Mouse (Mus musculus): ENCODE results near the gene Gm2056. TPM values are rescaled to one million over a fixed set of nuclear protein-coding genes. Genes with fewer than 3 reads are reported as not detected.
"Not testable (repeated sequence)": the region's sequence is repeated elsewhere in the genome, so short reads cannot be mapped to it uniquely, and the experiment has no call there.

Gene Gm2056
- total RNA-seq (2018; cell fraction: chromatin; rRNA removed): not detected
- not detected for total RNA-seq (2018; cell fraction: cytosol; rRNA removed)
- total RNA-seq (2018; cell fraction: nucleus; rRNA removed): not detected
- polyA plus RNA-seq (2018): not detected in 3 replicates

DNA sequence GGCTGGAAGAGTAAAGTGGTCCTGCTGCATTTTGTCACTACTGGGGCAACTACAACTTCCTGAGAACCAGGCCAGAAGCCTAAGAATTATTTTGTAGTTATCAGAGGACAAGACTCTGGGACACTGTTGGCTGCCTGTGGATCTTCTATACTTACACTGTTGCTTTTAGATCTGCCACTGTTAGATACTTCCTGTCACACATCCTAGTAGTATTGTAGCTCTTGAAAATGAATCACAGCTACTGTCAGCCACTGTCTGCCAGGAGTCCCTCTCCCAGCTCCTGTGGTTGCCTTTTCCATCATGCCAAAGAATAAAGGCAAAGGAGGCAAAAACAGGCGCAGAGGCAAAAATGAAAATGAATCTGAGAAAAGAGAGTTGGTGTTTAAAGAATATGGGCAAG, at the start of gene Gm2056:
TSS of gene Gm2056 (plus strand) at position 301 of the 400 bp plus-strand sequence.
- WGBS (ENCODE audit: missing documents): no CpG with 5 or more reads among the region's 1 CpGs
- not testable (repeated sequence) for H3K79me2 ChIP-seq (ENCODE audit: inconsistent target); H3K36me3 ChIP-seq (ENCODE audit: inconsistent target); H3K27ac ChIP-seq; H3K4me3 ChIP-seq (ENCODE audit: inconsistent target)

DNA sequence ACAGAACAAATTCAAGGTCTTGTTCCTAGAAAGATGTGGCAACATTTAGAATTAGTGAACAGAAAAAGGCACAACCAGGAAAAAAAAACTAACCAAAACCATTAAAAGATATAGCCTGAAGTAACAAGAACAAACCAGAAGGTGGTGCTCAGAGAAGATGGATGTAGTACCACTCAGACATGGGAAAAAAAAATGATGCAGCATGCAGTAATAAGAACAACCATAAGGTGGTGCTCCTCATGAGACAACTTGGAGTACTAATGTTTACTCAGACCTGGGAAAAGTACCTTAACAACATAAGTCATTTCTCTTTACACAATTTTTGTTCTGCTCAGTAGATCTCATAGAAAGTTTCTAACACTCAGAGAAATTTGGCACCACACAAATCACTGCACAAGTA, 42.8 kb upstream of the Gm2056 start:
- H3K79me2 ChIP-seq (ENCODE audit: inconsistent target); H3K27ac ChIP-seq; H3K4me3 ChIP-seq (ENCODE audit: inconsistent target); H3K36me3 ChIP-seq (ENCODE audit: inconsistent target): not testable (repeated sequence)

DNA sequence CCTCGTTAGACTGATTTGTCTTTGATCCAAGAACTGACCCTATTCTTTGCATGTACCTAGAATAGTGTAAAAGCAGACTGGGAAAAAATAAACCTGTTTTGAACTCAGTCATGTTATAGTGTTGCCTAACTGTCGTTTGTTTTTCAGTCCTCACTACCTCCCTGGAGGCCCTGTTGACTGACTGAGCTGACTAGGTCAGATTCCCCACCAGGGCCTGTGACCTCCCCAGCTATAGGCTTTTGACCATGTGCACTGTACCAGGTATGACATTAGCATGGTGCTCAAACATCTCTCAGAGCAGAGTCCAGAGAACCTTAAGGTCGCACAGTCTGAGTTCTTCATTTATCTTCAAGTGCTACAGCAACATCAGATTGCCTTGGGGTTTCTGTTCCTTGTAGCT, 22.7 kb upstream of the Gm2056 start:
- H3K79me2 ChIP-seq (ENCODE audit: inconsistent target); H3K36me3 ChIP-seq (ENCODE audit: inconsistent target); H3K4me3 ChIP-seq (ENCODE audit: inconsistent target); H3K27ac ChIP-seq: not testable (repeated sequence)
- WGBS (ENCODE audit: missing documents): 78% methylated on average over 2 of the region's 3 CpGs

DNA sequence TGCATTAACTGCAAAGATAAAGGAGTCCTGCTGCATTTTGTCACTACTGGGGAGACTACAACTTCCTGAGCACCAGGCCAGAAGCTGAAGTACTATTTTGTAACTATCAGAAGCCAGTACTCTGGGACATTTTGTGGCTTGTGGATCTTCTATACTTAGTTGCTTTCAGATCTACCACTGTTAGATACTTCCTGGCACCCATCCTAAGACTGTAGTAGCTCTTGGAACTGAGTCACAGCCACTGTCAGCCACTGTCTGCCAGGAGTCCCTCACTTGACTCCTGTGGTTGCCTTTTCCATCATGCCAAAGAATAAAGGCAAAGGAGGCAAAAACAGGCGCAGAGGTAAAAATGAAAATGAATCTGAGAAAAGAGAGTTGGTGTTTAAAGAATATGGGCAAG, 15.3 kb upstream of the Gm2056 start, which contains the start of gene Gm2075:
TSS of gene Gm2075 (plus strand) at position 301 of the 400 bp plus-strand sequence.
- not testable (repeated sequence) for H3K36me3 ChIP-seq (ENCODE audit: inconsistent target); H3K27ac ChIP-seq
- no CpG with 5 or more reads among the region's 1 CpGs for whole genome bisulfite sequencing (ENCODE audit: missing documents)

DNA sequence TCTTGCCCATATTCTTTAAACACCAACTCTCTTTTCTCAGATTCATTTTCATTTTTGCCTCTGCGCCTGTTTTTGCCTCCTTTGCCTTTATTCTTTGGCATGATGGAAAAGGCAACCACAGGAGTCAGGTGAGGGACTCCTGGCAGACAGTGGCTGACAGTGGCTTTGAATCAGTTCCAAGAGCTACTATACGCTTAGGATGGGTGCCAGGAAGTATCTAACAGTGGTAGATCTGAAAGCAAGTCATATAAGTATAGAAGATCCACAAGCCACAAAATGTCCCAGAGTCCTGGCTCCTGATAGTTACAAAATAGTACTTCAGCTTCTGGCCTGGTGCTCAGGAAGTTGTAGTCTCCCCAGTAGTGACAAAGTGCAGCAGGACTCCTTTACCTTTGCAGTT, 8.1 kb upstream of the Gm2056 start, which contains the start of gene Gm6803:
TSS of gene Gm6803 (minus strand) at position 101 of the 400 bp plus-strand sequence.
- not testable (repeated sequence) for H3K36me3 ChIP-seq (ENCODE audit: inconsistent target); H3K79me2 ChIP-seq (ENCODE audit: inconsistent target); H3K27ac ChIP-seq; H3K4me3 ChIP-seq (ENCODE audit: inconsistent target)
- 64% methylated on average over 1 of the region's 2 CpGs for WGBS (ENCODE audit: missing documents)

More for the DNA sequence above, 15.3 kb upstream of the Gm2056 start, which contains the start of gene Gm2075:
- not testable (repeated sequence) for H3K79me2 ChIP-seq (ENCODE audit: inconsistent target); H3K4me3 ChIP-seq (ENCODE audit: inconsistent target)

DNA sequence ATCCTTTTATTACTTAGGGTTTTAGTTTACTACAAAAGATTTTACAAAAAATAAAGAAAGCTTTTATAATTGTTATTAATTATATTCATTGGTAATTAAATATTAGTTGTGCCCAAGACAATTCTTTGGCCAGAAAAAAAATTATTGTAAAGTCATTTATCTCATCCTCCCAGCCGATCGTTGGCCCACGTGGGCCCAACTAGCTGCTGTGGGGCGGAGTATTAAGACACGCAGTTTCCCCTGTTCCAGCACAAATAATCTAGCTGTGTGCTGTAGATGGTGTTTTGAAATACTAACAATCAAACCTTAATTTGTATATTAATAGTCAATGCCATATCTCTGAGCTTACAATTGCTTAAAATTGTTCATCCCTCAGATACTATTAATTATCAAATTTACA, 5.4 kb downstream of the Gm2056 start:
- not testable (repeated sequence) for H3K4me3 ChIP-seq (ENCODE audit: inconsistent target); H3K79me2 ChIP-seq (ENCODE audit: inconsistent target); H3K27ac ChIP-seq; H3K36me3 ChIP-seq (ENCODE audit: inconsistent target)
- 94% methylated on average over 5 of the region's 5 CpGs for WGBS (ENCODE audit: missing documents)

DNA sequence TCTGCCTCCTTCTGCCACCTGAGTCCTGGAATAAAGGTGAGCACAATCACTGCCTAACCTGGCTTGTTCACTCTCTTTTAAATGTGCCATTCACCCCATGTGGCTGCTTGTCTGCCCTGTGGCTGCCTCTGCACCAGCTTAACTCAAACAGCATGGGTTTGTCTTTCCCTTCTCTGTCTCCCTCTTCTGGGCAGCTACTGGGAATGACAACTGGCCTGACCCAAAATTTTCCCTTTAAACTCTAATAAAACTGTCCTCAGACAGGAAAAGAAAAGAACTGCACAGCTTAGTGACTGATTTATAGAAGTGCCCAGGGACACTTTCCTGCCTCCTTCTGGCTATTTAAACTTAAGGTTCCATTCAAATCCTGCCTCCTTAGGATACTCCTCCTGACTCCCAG, 12.3 kb downstream of the Gm2056 start:
- H3K4me3 ChIP-seq (ENCODE audit: inconsistent target); H3K79me2 ChIP-seq (ENCODE audit: inconsistent target); H3K27ac ChIP-seq; H3K36me3 ChIP-seq (ENCODE audit: inconsistent target): not testable (repeated sequence)

DNA sequence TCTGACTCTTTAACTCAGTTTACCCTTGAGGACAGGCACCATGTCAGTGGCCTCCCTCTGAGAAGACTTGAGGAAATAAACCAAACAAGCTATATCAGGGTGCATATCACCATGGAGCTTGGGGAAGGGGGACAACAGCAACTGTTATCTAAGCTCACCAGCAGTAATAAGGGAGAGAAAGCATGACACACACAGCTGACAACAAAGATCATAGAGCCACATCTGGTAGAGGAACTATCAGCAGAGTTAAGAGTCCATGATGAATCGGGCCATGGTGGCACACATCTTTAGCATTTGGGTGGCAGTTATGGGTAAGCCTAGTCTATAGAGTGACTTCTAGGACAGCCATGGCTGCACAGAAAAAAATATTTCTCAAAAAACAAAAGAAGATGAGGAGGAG, 12.9 kb downstream of the Gm2056 start:
- H3K36me3 ChIP-seq (ENCODE audit: inconsistent target); H3K79me2 ChIP-seq (ENCODE audit: inconsistent target); H3K4me3 ChIP-seq (ENCODE audit: inconsistent target); H3K27ac ChIP-seq: not testable (repeated sequence)
- WGBS (ENCODE audit: missing documents): 100% methylated on average over 1 of the region's 1 CpGs

DNA sequence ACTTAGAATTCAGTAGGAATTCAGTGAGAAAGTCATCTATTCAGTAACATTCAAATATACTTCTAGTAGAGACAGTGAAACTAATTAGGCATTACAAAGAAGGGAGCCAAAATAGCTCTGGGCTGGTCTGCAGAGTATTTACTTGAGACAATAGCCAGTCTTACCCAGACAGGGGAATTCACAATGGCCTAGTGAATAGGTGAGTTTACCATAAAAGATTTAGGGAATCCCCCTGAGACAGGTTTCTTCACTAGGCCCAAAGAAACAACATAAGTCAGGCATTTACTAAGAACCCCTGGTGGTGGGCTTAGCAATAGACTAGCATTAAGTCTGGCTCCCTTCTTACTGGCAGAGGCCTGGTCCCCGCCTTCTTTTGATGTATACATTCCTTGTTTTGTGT, 18.4 kb downstream of the Gm2056 start:
- H3K36me3 ChIP-seq (ENCODE audit: inconsistent target); H3K79me2 ChIP-seq (ENCODE audit: inconsistent target); H3K27ac ChIP-seq; H3K4me3 ChIP-seq (ENCODE audit: inconsistent target): not testable (repeated sequence)
- 64% methylated on average over 1 of the region's 1 CpGs for WGBS (ENCODE audit: missing documents)

Other genes starting within 250 kb of the Gm2056 start
- not detected in 3 replicates for gene Gm21936, start 231.5 kb upstream of the Gm2056 start, polyA plus RNA-seq (2018)
- not detected in 3 replicates for gene BB287469, start 210.4 kb upstream of the Gm2056 start, polyA plus RNA-seq (2018)
- gene Gm2001, start 184.7 kb upstream of the Gm2056 start, polyA plus RNA-seq (2018): not detected in 3 replicates
- gene Gm2016, start 152.9 kb upstream of the Gm2056 start, polyA plus RNA-seq (2018): not detected in 3 replicates
- gene Gm2022, start 131.6 kb upstream of the Gm2056 start, polyA plus RNA-seq (2018): not detected in 3 replicates
- gene Gm2035, start 107.1 kb upstream of the Gm2056 start, polyA plus RNA-seq (2018): not detected in 3 replicates
- gene Gm2042, start 72.9 kb upstream of the Gm2056 start, polyA plus RNA-seq (2018): not detected in 3 replicates
- not detected in 3 replicates for gene Gm2075, start 15.2 kb upstream of the Gm2056 start, polyA plus RNA-seq (2018)
- not detected in 3 replicates for gene Gm6803, start 8.2 kb upstream of the Gm2056 start, polyA plus RNA-seq (2018)
- not detected in 3 replicates for gene Gm16368, start 56.7 kb downstream of the Gm2056 start, polyA plus RNA-seq (2018)
- gene Gm10436, start 155.1 kb downstream of the Gm2056 start, polyA plus RNA-seq (2018): not detected in 3 replicates
- gene Gm8332, start 223.1 kb downstream of the Gm2056 start, polyA plus RNA-seq (2018): not detected in 3 replicates
- not detected in 3 replicates for gene Gm5662, start 247.5 kb downstream of the Gm2056 start, polyA plus RNA-seq (2018)

Measured in macrophage (primary cell).